Mouse (Mus musculus) myocyte (in vitro differentiated cells): Measurements from ENCODE around the gene Tmem50b. TPM values are rescaled to one million over a fixed set of nuclear protein-coding genes. Genes with fewer than 3 reads are reported as not detected.

Source experiments
- H3K27me3 ChIP-seq: one replicate; pipeline ENCODE4 v1.6.1; 2011; ENCODE audit not compliant: control insufficient read depth, insufficient read depth, insufficient read length
- H3K36me3 ChIP-seq: one replicate; pipeline ENCODE4 v1.6.1; 2011; ENCODE audit not compliant: control insufficient read depth, insufficient read depth
- H3K4me2 ChIP-seq: one replicate; pipeline ENCODE4 v1.6.1; 2011; ENCODE audit warnings: low read depth, control low read depth
- H3K4me3 ChIP-seq: one replicate; pipeline ENCODE4 v1.5.1; 2011; ENCODE audit warnings: mild to moderate bottlenecking, control low read depth, moderate library complexity
- H3K79me2 ChIP-seq: one replicate; pipeline ENCODE4 v1.6.1; 2011; ENCODE audit not compliant: control insufficient read depth, insufficient read depth
- H3ac ChIP-seq: one replicate; pipeline ENCODE4 v1.6.1; 2011; ENCODE audit not compliant: control insufficient read depth, insufficient read length
- CEBPB ChIP-seq: IDR thresholded peaks from 2 replicates; pipeline ENCODE4 v1.6.1; 2011; ENCODE audit warnings: mild to moderate bottlenecking, moderate library complexity; ENCODE audit not compliant: poor library complexity, insufficient read depth, severe bottlenecking
- E2F4 ChIP-seq: IDR thresholded peaks from one replicate; pipeline ENCODE4 v1.6.1; 2011; ENCODE audit warnings: mild to moderate bottlenecking, control low read depth, moderate library complexity; ENCODE audit not compliant: insufficient read depth
- MAX ChIP-seq: IDR thresholded peaks from one replicate; pipeline ENCODE4 v1.6.1; 2011; ENCODE audit warnings: low read depth, mild to moderate bottlenecking, control low read depth
- MYOD1 ChIP-seq, 3 experiments: IDR thresholded peaks; one replicate each; pipeline ENCODE4 v1.6.1; 2011; ENCODE audit warnings: control low read depth in 2 of 3, low read depth in 2 of 3, mild to moderate bottlenecking in 2 of 3, moderate library complexity in 1 of 3; ENCODE audit not compliant: insufficient read length in 2 of 3, control insufficient read depth in 1 of 3
- MYOG ChIP-seq, 3 experiments: IDR thresholded peaks; one replicate each; pipeline ENCODE4 v1.6.1; 2011; ENCODE audit warnings: control low read depth in 2 of 3, low read depth in 2 of 3, mild to moderate bottlenecking in 2 of 3; ENCODE audit not compliant: insufficient read length in 2 of 3, control insufficient read depth in 1 of 3, insufficient read depth in 1 of 3
- POLR2A ChIP-seq: IDR thresholded peaks from one replicate; pipeline ENCODE4 v1.6.1; 2011; ENCODE audit warnings: low read depth, mild to moderate bottlenecking, control low read depth, moderate library complexity; ENCODE audit not compliant: insufficient read length
- POLR2AphosphoS2 ChIP-seq: IDR thresholded peaks from one replicate; pipeline ENCODE4 v1.6.1; 2011; ENCODE audit warnings: low read depth, control low read depth; ENCODE audit not compliant: insufficient read length
- REST ChIP-seq: IDR thresholded peaks from one replicate; pipeline ENCODE4 v1.6.1; 2011; ENCODE audit warnings: mild to moderate bottlenecking, control low read depth, moderate library complexity; ENCODE audit not compliant: insufficient read depth, insufficient read length
- SRF ChIP-seq: IDR thresholded peaks from one replicate; pipeline ENCODE4 v1.6.1; 2011; ENCODE audit warnings: low read depth; ENCODE audit not compliant: control insufficient read depth, insufficient read length
- TCF12 ChIP-seq: IDR thresholded peaks from one replicate; pipeline ENCODE4 v1.6.1; 2011; ENCODE audit warnings: mild to moderate bottlenecking, control low read depth; ENCODE audit not compliant: poor library complexity, insufficient read depth, severe bottlenecking
- TCF3 ChIP-seq: IDR thresholded peaks from one replicate; pipeline ENCODE4 v1.6.1; 2011; ENCODE audit warnings: low read depth, control low read depth; ENCODE audit not compliant: insufficient read length
- USF1 ChIP-seq: IDR thresholded peaks from one replicate; pipeline ENCODE4 v1.6.1; 2011; ENCODE audit warnings: low read depth, mild to moderate bottlenecking, control low read depth, moderate library complexity
- polyA plus RNA-seq: library from polyadenylated mRNA; unstranded; fragments of >200 nt; fragmentation: generic; extraction: Trizol; gene quantifications from one replicate; pipeline ENCODE4 v1.2.1, GENCODE M21; 2012; ENCODE audit warnings: missing spikeins

Gene Tmem50b
- polyA plus RNA-seq, 1 experiment: 11.4 TPM

DNA sequence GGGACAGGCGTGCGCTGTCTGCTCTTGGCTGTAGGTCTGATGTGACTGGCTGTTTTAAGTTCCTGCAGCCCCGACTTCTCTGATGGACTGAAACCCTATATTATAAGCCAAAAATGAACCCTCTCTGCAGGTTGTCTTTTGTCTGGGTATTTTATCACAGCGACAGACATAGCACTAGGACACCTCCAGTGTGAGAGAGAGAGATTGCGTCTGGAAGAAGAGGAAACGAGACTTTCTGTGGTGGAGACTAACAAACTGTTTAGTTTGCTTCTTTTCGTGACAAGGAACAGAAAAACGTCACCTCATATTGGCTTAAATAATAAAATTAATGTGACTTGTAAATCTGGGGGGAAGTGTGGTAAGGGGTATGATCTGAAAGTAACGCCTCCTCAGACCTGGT, 4.1 kb upstream of the Tmem50b start:
- Histone ChIP-seq H3K4me3 (no peak overlapping the region), H3ac (no peak overlapping the region), H3K27me3 (peaks cover 7% of the 10 kb centered on the region), H3K4me2 (no peak overlapping the region), H3K79me2 (no peaks in the 10 kb centered on the region), H3K36me3 (no peaks in the 10 kb centered on the region)
- TF ChIP-seq E2F4 (no peak), MYOD1 (IDR thresholded peaks at IDR 0.05; ENCODE audit: control insufficient read depth in 1 of 3, insufficient read length in 2 of 3, low read depth in 2 of 3) (no peak), POLR2A (no peak), MYOG (IDR thresholded peaks at IDR 0.05; ENCODE audit: control insufficient read depth in 1 of 3, insufficient read depth in 1 of 3, insufficient read length in 2 of 3, low read depth in 2 of 3) (no peak), POLR2AphosphoS2 (no peak), TCF3 (no peak), TCF12 (no peak), REST (no peak), MAX (no peak)

DNA sequence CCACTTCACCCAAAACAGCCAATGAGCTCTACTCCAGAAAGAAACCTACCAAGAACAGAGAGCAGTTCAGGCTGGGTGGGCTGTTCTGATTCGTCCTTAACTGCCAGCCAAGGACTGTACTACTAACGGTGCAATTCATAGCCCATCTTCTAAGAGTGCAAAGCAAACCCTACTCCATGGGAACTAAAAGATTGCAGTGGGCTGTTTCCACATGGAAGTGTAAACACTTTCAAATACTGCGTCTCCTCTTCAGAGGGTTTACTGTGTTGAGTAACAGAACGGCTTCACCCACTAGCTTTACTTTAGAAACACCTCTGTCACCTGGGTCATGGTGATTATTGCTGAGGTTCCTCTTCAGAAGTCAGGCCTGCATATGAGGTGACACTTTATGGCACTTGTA, 3.5 kb upstream of the Tmem50b start:
- H3K27me3 ChIP-seq: peaks cover 7% of the 10 kb centered on the region
- H3K4me2 ChIP-seq: no peak overlapping the region
- H3ac ChIP-seq: no peak overlapping the region
- no peaks in the 10 kb centered on the region for H3K79me2 ChIP-seq
- H3K36me3 ChIP-seq: no peaks in the 10 kb centered on the region
- H3K4me3 ChIP-seq: no peak overlapping the region
- TF ChIP-seq USF1: no peak
- TF ChIP-seq TCF3: no peak
- TF ChIP-seq CEBPB: no peak
- no peak for TF ChIP-seq MAX
- TF ChIP-seq POLR2A: no peak
- no peak for TF ChIP-seq POLR2AphosphoS2
- TF ChIP-seq REST: no peak
- TF ChIP-seq SRF: no peak
- TF ChIP-seq TCF12: no peak
- TF ChIP-seq E2F4: no peak
- no peak for TF ChIP-seq MYOG (IDR thresholded peaks at IDR 0.05; ENCODE audit: control insufficient read depth in 1 of 3, insufficient read depth in 1 of 3, insufficient read length in 2 of 3, low read depth in 2 of 3)
- TF ChIP-seq MYOD1 (IDR thresholded peaks at IDR 0.05; ENCODE audit: control insufficient read depth in 1 of 3, insufficient read length in 2 of 3, low read depth in 2 of 3): no peak

- Histone ChIP-seq H3K79me2 (no peaks in the 10 kb centered on the region), H3ac (no peak overlapping the region), H3K27me3 (peaks cover 7% of the 10 kb centered on the region), H3K4me2 (no peak overlapping the region), H3K36me3 (no peaks in the 10 kb centered on the region), H3K4me3 (no peak overlapping the region)
- TF ChIP-seq MAX (no peak), CEBPB (no peak), E2F4 (no peak), SRF (no peak), MYOD1 (IDR thresholded peaks at IDR 0.05; ENCODE audit: control insufficient read depth in 1 of 3, insufficient read length in 2 of 3, low read depth in 2 of 3) (no peak), TCF3 (no peak), TCF12 (no peak)
Measured at GRCm38 (mm10) chr16:91599242-91599641, 1.6 kb upstream of the Tmem50b start.

- peak overlapping the region; percentile 31 for H3K4me3 ChIP-seq
- H3ac ChIP-seq: peak overlapping the region; percentile 87
- H3K4me2 ChIP-seq: peak overlapping the region; percentile 90
- no peaks in the 10 kb centered on the region for H3K79me2 ChIP-seq
- TF ChIP-seq CEBPB (no peak), POLR2A (peak; percentile 81)
- H3K27me3 ChIP-seq: peaks cover 7% of the 10 kb centered on the region
- H3K36me3 ChIP-seq: no peaks in the 10 kb centered on the region
Measured at GRCm38 (mm10) chr16:91596779-91597671, 575 bp downstream of the Tmem50b start.

DNA sequence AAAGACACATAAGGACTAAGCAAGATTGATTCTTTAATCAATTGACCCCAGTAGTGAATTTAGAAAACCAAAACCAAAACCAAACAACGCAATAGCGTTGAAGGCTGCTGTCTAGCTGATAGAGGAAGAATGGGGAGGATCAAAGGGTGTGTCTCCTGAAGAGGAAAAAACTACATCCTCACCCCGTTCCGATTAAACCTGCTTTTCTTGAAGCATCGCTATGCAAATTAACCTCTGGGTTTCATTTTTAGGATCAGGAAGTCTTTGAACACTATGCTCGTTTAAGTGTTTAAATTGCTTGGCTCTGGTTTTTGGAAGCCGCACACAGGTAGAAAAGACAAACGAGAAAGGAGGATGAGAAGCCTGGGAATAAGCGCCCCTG, 1.2 kb downstream of the Tmem50b start:
- Histone ChIP-seq H3K79me2 (no peaks in the 10 kb centered on the region), H3ac (no peak overlapping the region), H3K27me3 (peaks cover 4% of the 10 kb centered on the region), H3K4me3 (peak overlapping the region; percentile 31), H3K4me2 (peak overlapping the region; percentile 90), H3K36me3 (no peaks in the 10 kb centered on the region)
- TF ChIP-seq USF1: no peak
- no peak for TF ChIP-seq POLR2A
- no peak for TF ChIP-seq POLR2AphosphoS2
- no peak for TF ChIP-seq MAX
- no peak for TF ChIP-seq E2F4
- no peak for TF ChIP-seq REST
- TF ChIP-seq TCF3: no peak
- TF ChIP-seq TCF12: no peak
- TF ChIP-seq CEBPB: no peak
- TF ChIP-seq SRF: no peak
- no peak for TF ChIP-seq MYOD1 (IDR thresholded peaks at IDR 0.05; ENCODE audit: control insufficient read depth in 1 of 3, insufficient read length in 2 of 3, low read depth in 2 of 3)
- TF ChIP-seq MYOG (IDR thresholded peaks at IDR 0.05; ENCODE audit: control insufficient read depth in 1 of 3, insufficient read depth in 1 of 3, insufficient read length in 2 of 3, low read depth in 2 of 3): no peak
